Mouse (Mus musculus): ENCODE results near the gene Ift122. TPM values are rescaled to one million over a fixed set of nuclear protein-coding genes. Genes with fewer than 3 reads are reported as not detected.

The Ift122 gene
- total and polyA plus RNA-seq, 3 experiments = 7.9 to 14.1 (median 8.6) TPM

- no peak for TF ChIP-seq EP300 (IDR thresholded peaks at IDR 0.05; ENCODE audit: low read length)
- TF ChIP-seq USF2 (conservative IDR thresholded peaks at IDR 0.05; ENCODE audit: low read depth, low read length) = no peak
- peak; percentile 71 for TF ChIP-seq GABPA (IDR thresholded peaks at IDR 0.05; ENCODE audit: insufficient replicate concordance, low read depth, low read length)
- TF ChIP-seq KAT2A (IDR thresholded peaks at IDR 0.05; ENCODE audit: insufficient replicate concordance, low read length) = peak; percentile 92; the same call in 1 of the 2 replicates
- TF ChIP-seq MAX (IDR thresholded peaks at IDR 0.05; ENCODE audit: low read length) = peak; percentile 84
- no peak for TF ChIP-seq USF1 (IDR thresholded peaks at IDR 0.05; ENCODE audit: low read depth, low read length)
- 0 out of 2 replicates have a peak, but pooled peaks have one; percentile 32 for TF ChIP-seq E2F4 (IDR thresholded peaks at IDR 0.05; ENCODE audit: insufficient replicate concordance, low read depth, low read length)
- no peak; the same call in 1 of the 2 replicates for TF ChIP-seq BHLHE40 (IDR thresholded peaks at IDR 0.05; ENCODE audit: low read depth, low read length)
- peak; percentile 85 for TF ChIP-seq TCF12 (IDR thresholded peaks at IDR 0.05; ENCODE audit: low read depth, low read length)
- peak; percentile 8 to 75; a peak in 2 of 4 replicates for TF ChIP-seq CTCF (conservative IDR thresholded peaks at IDR 0.05 in 1 of 2, IDR thresholded peaks at IDR 0.05 in 1 of 2; ENCODE audit: low read depth in 2 of 2, low read length in 2 of 2)
- peak; percentile 97 for TF ChIP-seq NELFE (IDR thresholded peaks at IDR 0.05; ENCODE audit: low read depth, low read length)
- TF ChIP-seq CHD1 (IDR thresholded peaks at IDR 0.05; ENCODE audit: low read depth, low read length) = no peak
- TF ChIP-seq UBTF (IDR thresholded peaks at IDR 0.05; ENCODE audit: low read depth, low read length) = no peak
- TF ChIP-seq CHD2 (IDR thresholded peaks at IDR 0.05; ENCODE audit: low read length) = no peak
- peak; percentile 30; the same call in 1 of the 2 replicates for TF ChIP-seq NRF1 (IDR thresholded peaks at IDR 0.05; ENCODE audit: low read depth, low read length)
- TF ChIP-seq MXI1 (IDR thresholded peaks at IDR 0.05; ENCODE audit: low read depth, low read length) = peak; percentile 75
- peak; percentile 97 for TF ChIP-seq SIN3A (IDR thresholded peaks at IDR 0.05; ENCODE audit: low read length)
- no peak for TF ChIP-seq IRF4 (IDR thresholded peaks at IDR 0.05; ENCODE audit: low read depth, low read length)
- no peak; the same call in 1 of the 2 replicates for TF ChIP-seq POLR2AphosphoS2 (IDR thresholded peaks at IDR 0.05; ENCODE audit: low read depth, low read length)
Measured at GRCm38 (mm10) chr6:115808488-115809231, 44.6 kb upstream of the Ift122 start, which contains the start of gene Rpl32 (continued).

GRCm38 (mm10) chr6:115811606-115812005 lies 41.7 kb upstream of the Ift122 start:
- H3K27me3 ChIP-seq (replicated peaks) = no peaks in the 10 kb centered on the region
- peaks cover 8 to 23% of the 10 kb centered on the region in 2 experiments for H3K4me1 ChIP-seq (ENCODE audit: control insufficient read depth in 1 of 2, insufficient read depth in 2 of 2)
- H3K27ac ChIP-seq (ENCODE audit: insufficient read depth, low read depth) = no peak overlapping the region
- H3K9ac ChIP-seq (ENCODE audit: insufficient read depth, low read depth) = no peak overlapping the region
- peaks cover 13 to 60% of the 10 kb centered on the region in 2 experiments for H3K36me3 ChIP-seq (replicated peaks in 1 of 2; ENCODE audit: control insufficient read depth in 1 of 2, insufficient read depth in 1 of 2, low read length in 1 of 2)
- H3K9me3 ChIP-seq (replicated peaks; ENCODE audit: low read length) = no peaks in the 10 kb centered on the region
- in situ Hi-C loops (cut with MboI; ENCODE audit: low pct_ligation_motif_present, low pct_unique_long_range_greater_than_20kb, low sequenced_read_pairs) = no loop called here
- no peak overlapping the region for H3K4me2 ChIP-seq (ENCODE audit: insufficient read depth, low read depth, poor library complexity, severe bottlenecking)
- H3K4me3 ChIP-seq (replicated peaks in 1 of 3; ENCODE audit: low read depth in 2 of 3, low read length in 2 of 3, poor library complexity in 1 of 3) = no peak overlapping the region
- TF ChIP-seq USF1 (IDR thresholded peaks at IDR 0.05; ENCODE audit: low read depth, low read length) (no peak), MAX (IDR thresholded peaks at IDR 0.05; ENCODE audit: low read length) (no peak), IRF4 (IDR thresholded peaks at IDR 0.05; ENCODE audit: low read depth, low read length) (no peak), UBTF (IDR thresholded peaks at IDR 0.05; ENCODE audit: low read depth, low read length) (no peak), JUND (conservative IDR thresholded peaks at IDR 0.05; ENCODE audit: low read depth, low read length) (no peak)
- dilution Hi-C loops (cut with MboI; ENCODE audit: extremely low pct_ligation_motif_present, extremely low pct_unique_long_range_greater_than_20kb, low sequenced_read_pairs) = no loop called here
- no peak for DNase-seq (ENCODE audit: extremely low read depth)
- peaks cover 19% of the 10 kb centered on the region for H3K79me2 ChIP-seq (replicated peaks; ENCODE audit: control insufficient read depth, extremely low read depth, insufficient read depth, poor library complexity, severe bottlenecking)
